Mouse (Mus musculus): ENCODE measurements at regions not wholly inside any gene's neighbourhood (a gene's known extent, or its start where the extent isn't known, plus 50 kb on each side); places are given as distances from the start of the nearest gene placed in this dataset.

- DNase-seq (ENCODE audit: low spot score), result no peak
Measured at GRCm38 (mm10) chr2:56997500-56997899, 126.3 kb downstream of the Nr4a2 start.

- DNase-seq (ENCODE audit: low spot score), result no peak
Measured at GRCm38 (mm10) chr2:56992851-56993250, 131.0 kb downstream of the Nr4a2 start.

DNA sequence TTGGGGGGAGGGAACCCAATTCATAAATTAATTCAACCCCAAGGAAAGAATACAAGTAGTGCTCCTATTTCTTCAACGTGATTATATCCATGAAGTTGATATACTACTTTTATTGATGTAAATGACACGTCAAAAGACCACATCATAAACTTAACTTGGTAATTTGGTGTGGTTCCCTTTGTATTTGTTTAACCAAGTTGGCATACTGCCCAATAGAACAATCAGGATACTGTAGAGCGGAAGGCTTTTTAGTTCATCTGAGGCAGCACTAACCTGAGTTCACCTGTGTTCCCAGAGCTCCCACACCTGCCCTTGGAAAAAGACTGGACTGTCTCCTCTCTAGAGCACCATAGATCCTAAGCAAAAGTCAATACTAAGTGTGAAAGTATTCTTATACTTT, 132.0 kb downstream of the Nr4a2 start:
- no peak for DNase-seq (ENCODE audit: low spot score)

- no peak for DNase-seq (ENCODE audit: low spot score)
Measured at GRCm38 (mm10) chr2:56990768-56991167, 133.0 kb downstream of the Nr4a2 start.

DNA sequence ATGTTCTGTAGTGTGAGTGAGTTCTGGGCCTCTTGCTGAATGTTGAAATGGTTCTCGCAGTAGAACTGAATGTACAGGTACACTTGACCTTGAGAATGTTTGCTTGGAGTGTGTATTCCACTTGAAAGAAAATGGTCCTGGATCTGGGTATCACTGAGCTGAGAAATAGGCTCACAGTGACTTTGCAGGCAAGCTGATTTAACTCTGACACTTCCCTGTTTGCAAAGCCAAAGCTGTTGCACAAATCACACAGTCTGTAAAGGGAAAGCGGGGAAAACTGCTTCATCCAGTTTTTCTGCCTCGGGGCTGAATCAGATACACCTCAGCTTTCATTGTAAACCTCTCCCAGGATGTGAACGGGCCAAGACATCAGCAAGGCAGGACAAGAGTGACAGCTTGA, 140.6 kb downstream of the Nr4a2 start:
- no peak for DNase-seq (ENCODE audit: low spot score)

- DNase-seq (ENCODE audit: low spot score), result no peak
Measured at GRCm38 (mm10) chr2:56980601-56981000, 143.2 kb downstream of the Nr4a2 start.

- no peak for DNase-seq (ENCODE audit: low spot score)
Measured at GRCm38 (mm10) chr2:56975680-56976079, 148.1 kb downstream of the Nr4a2 start.

DNA sequence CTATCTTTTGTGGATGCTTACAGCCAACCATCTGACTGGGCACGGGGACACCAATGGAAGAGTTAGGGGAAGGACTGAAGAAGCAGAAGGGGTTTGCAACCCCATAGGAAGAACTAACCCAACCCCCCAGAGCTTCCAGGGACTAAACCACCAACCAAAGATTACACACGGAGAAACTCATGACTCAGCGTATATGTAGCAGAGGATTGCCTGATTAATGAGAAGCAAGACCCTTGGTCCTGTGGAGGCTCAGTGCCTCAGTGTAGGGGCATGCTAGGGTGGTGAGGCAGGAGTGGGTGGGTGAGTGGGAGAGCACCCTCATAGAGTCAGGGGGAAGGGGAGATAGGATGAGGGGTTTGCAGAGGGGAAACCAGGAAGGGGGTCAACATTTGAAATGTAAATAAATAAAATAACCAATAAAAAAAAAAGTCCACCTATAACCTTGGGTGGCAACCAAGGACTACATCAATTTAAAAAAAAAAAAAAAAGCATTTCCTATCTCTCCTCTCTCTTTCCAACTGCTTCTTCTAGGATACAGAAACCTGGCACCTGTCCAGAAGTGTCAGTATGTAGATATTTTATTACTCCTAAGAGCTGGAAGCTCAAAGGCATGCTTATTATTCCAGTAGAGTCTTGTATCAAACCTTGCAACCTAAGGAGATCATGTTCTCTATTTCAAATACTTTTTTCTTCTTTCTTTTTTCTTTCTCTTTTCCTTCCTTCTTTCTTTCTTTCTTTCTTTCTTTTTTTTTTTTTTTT, 159.7 kb downstream of the Nr4a2 start:
- peak; percentile 40 for DNase-seq (ENCODE audit: low spot score)

GRCm38 (mm10) chr2:56959695-56960094, 164.1 kb downstream of the Nr4a2 start:
- no peak for DNase-seq (ENCODE audit: low spot score)

- DNase-seq (ENCODE audit: low spot score), result no peak
Measured at GRCm38 (mm10) chr2:56953337-56953736, 170.5 kb downstream of the Nr4a2 start.

DNA sequence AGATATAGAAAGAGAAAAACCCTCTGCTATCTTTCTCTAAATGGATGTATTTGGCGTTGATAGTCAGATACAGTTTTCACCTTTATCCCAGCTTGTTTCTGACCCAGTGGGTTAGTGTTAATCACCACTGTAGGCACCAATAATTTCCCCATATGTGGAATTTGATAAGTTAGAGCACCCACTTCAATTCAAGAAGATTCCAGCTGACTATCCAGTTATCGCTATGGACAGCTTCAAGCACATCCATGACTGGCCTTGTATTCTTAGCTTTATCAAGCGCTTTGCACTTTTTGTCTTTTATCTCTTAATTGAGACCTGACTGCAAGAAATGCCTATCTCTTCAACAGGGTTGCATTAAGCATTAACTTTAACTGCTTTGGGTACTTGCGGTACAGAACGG, 211.3 kb downstream of the Nr4a2 start:
- DNase-seq (ENCODE audit: low spot score), result no peak

- DNase-seq (ENCODE audit: low spot score), result no peak
Measured at GRCm38 (mm10) chr2:56909096-56909865, 214.5 kb downstream of the Nr4a2 start.

DNA sequence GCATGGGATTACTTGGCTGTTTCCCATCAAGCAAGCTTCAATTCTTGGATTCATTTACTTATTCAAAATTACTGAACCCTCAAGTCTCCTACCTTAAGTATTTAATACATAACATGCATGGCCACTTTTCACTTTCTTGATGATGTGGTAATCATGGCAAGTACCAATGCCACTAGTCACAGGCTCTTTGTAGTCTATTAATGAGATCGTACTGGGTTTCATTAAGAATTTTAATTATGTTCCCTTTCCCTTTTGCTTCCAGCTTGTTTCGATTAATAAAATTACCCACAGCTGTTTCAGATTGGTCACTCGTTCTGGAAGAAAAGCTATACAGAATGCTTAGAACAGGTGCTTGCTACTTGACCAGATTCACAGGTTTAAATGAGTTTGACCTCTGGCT, 238.6 kb downstream of the Nr4a2 start:
- no peak for DNase-seq (ENCODE audit: low spot score)

- DNase-seq (ENCODE audit: low spot score), result no peak
Measured at GRCm38 (mm10) chr2:56860776-56861175, 263.0 kb downstream of the Nr4a2 start.

- DNase-seq (ENCODE audit: low spot score), result no peak
Measured at GRCm38 (mm10) chr2:56820551-56820950, 303.3 kb downstream of the Nr4a2 start.

- no peak for DNase-seq (ENCODE audit: low spot score)
Measured at GRCm38 (mm10) chr2:56784808-56785207, 339.0 kb downstream of the Nr4a2 start.
